Mouse (Mus musculus) CH12.LX (cell line): ENCODE data around the gene Itpr3.

ENCODE experiments used
- CTCF ChIP-seq, 2 experiments: IDR thresholded peaks in 1 of 2; conservative IDR thresholded peaks in 1 of 2; 2 replicates each; pipeline ENCODE4 v1.5.1; 2011 to 2012; ENCODE audit warnings: low read depth in 2 of 2, low read length in 2 of 2, improper control_type of control experiment in 1 of 2, inconsistent platforms in 1 of 2, mild to moderate bottlenecking in 1 of 2, moderate library complexity in 1 of 2
- EP300 ChIP-seq: IDR thresholded peaks from 2 replicates; pipeline ENCODE4 v1.6.1; 2011; ENCODE audit warnings: low read length, improper control_type of control experiment

DNA sequence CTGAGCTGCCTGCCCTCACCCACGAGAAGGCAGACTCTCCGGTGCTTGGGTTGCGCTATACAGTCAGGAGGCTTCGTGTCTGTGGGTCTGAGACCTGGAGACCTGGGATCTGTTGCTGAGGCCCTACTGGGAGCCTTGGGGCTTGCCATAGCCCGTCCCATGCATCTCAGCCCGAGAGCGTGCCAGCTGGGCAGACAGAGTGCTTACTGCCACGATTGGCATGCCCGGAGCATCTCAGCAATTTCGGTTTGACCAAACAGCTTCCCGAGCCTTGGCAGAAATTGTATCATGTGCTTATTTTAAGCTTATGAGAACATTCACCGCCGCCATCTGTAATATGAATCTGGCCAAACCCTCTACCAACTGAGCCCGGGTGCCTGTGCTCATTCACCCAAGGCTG is 97.2 kb downstream of the Itpr3 start:
- no peak for TF ChIP-seq CTCF (conservative IDR thresholded peaks at IDR 0.05 in 1 of 2, IDR thresholded peaks at IDR 0.05 in 1 of 2; ENCODE audit: low read depth in 2 of 2, low read length in 2 of 2)
- TF ChIP-seq EP300 = no peak
